Mouse (Mus musculus) kidney, postnatal 0 days (tissue): ENCODE measurements around the gene Tmem104. TPM values are rescaled to one million over a fixed set of nuclear protein-coding genes. Genes with fewer than 3 reads are reported as not detected.

Experiments used
- ATAC-seq: fragments of 200-750 bp; cut with Nextera tagmentation; replicated peaks from 2 replicates; pipeline ENCODE4 v1.8.0; 2017; ENCODE audit warnings: low read depth, moderate number of reproducible peaks, moderate TSS enrichment, moderate library complexity; ENCODE audit not compliant: low FRiP score
- DNase-seq: peaks from one replicate; pipeline ENCODE4 v3.0.0-alpha.2; 2016; ENCODE audit warnings: low spot score
- H3K27ac ChIP-seq: fragments of 300-500 bp; sonication (generic); 2 replicates; pipeline ENCODE4 v1.5.1; 2014; ENCODE audit warnings: mild to moderate bottlenecking
- H3K27me3 ChIP-seq: fragments of 300-500 bp; sonication (generic); 2 replicates; pipeline ENCODE4 v1.6.1; 2014; ENCODE audit warnings: low read length, mixed read lengths; ENCODE audit not compliant: insufficient read depth
- H3K36me3 ChIP-seq: fragments of 300-500 bp; sonication (generic); 2 replicates; pipeline ENCODE4 v1.6.1; 2014; ENCODE audit warnings: low read length, mixed read lengths; ENCODE audit not compliant: insufficient read depth
- H3K4me1 ChIP-seq: fragments of 300-500 bp; sonication (generic); replicated peaks from 2 replicates; pipeline ENCODE4 v1.6.1; 2014; ENCODE audit warnings: antibody characterized with exemption, low read length, mixed read lengths; ENCODE audit not compliant: insufficient read depth
- H3K4me2 ChIP-seq: fragments of 300-500 bp; sonication (generic); 2 replicates; pipeline ENCODE4 v1.6.1; 2014; ENCODE audit warnings: mild to moderate bottlenecking, low read length, moderate library complexity, mixed read lengths
- H3K4me3 ChIP-seq: fragments of 300-500 bp; sonication (generic); replicated peaks from 2 replicates; pipeline ENCODE4 v1.5.1; 2014; ENCODE audit warnings: low read depth, low read length
- H3K9ac ChIP-seq: fragments of 300-500 bp; sonication (generic); 2 replicates; pipeline ENCODE4 v1.6.1; 2014; ENCODE audit warnings: low read depth, low read length
- H3K9me3 ChIP-seq: fragments of 300-500 bp; sonication (generic); replicated peaks from 2 replicates; pipeline ENCODE4 v1.6.1; 2016; ENCODE audit warnings: low read length, inconsistent platforms, mixed read lengths
- CTCF ChIP-seq: IDR thresholded peaks from 2 replicates; pipeline ENCODE4 v1.5.1; 2016; ENCODE audit warnings: antibody characterized with exemption, low read depth, mild to moderate bottlenecking, moderate library complexity
- WGBS: fragments of 180-500 bp; shearing (Covaris S2); extraction: QIAGEN DNeasy Blood & Tissue Kit; methylation state at CpG from one replicate; pipeline ENCODE4 v1.1.7; 2014; 5-methylcytosine and 5-hydroxymethylcytosine counted together
- polyA plus RNA-seq: library from polyadenylated mRNA; unstranded; fragments of >200 nt; fragmentation: Nextera tagmentation; extraction: Ambion mirVana; gene quantifications from 2 replicates; pipeline ENCODE4 v1.2.1, GENCODE M21; 2015

Gene Tmem104
- polyA plus RNA-seq, 1 experiment from 2014 or later: 12.0 TPM

DNA sequence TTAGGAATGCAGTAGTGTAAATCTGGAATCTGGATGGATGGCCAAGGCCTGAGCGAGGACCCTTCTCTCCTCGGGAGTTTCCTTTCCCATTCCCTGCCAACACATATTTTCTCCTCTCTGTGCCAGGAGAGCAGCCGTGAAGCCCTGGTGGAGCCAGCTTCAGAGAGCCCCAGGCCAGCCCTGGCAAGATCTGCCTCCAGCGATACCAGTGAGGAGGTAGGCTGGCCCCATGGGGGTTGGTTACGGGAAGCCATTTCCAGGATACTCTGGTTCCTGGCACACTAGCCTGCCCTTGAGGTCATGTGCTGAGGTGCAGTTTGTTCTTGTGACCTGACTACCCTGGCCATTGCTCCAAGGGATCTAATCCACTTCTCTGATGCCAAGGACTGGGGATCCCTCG is 7.4 kb upstream of the Tmem104 start:
- H3K4me2 ChIP-seq: no peak overlapping the region
- no peaks in the 10 kb centered on the region for H3K27me3 ChIP-seq
- no peak for TF ChIP-seq CTCF
- no peak overlapping the region for H3K4me3 ChIP-seq
- H3K4me1 ChIP-seq: peaks cover 23% of the 10 kb centered on the region
- H3K36me3 ChIP-seq: peaks cover 7% of the 10 kb centered on the region; the same call in 1 of the 2 replicates
- H3K9me3 ChIP-seq: no peaks in the 10 kb centered on the region
- H3K27ac ChIP-seq: no peak overlapping the region
- no peak for ATAC-seq
- WGBS: 84% methylated on average over 6 of the region's 6 CpGs
- no peak for DNase-seq
- H3K9ac ChIP-seq: no peak overlapping the region

DNA sequence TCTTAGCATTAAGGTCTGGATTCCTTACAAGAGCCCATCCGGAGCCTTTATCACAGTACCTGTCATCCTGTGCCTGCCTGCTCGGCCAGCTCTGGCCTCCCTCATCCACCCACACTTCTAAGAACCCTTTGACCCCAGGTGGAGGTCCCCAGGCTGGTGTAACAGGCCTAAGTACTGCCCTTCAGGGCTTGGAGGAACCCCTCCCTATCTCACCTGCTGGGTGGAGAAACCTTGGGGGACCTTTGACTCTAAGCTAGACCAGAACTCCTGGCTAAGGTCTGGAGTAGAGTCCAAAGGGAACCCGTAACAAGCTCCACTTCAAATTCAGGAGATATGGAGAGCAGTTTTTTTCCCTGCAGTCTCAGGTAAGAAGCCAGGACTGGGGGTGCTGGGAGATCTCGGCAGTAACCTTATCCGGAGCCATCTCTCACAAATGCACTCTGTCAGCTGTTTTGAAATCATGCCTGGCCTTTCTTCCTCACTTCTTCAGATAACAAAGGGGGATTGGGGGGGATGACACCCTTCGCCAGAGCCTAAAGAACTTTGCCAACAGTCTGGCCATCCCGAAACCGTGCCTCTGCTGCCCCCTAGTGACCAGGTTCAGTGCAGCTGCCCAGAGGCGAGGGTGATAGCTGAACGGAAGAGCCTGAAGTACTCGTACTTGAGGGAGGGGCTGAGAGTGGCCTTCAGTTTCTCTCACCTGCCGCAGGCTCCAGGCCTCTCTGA is 5.2 kb upstream of the Tmem104 start:
- Histone ChIP-seq H3K9ac (no peak overlapping the region), H3K4me3 (no peak overlapping the region), H3K36me3 (peaks cover 7% of the 10 kb centered on the region; the same call in 1 of the 2 replicates), H3K4me2 (no peak overlapping the region), H3K4me1 (peaks cover 15% of the 10 kb centered on the region), H3K9me3 (no peaks in the 10 kb centered on the region), H3K27me3 (no peaks in the 10 kb centered on the region), H3K27ac (no peak overlapping the region)
- DNase-seq: peak; percentile 89
- TF ChIP-seq CTCF: peak; percentile 97
- ATAC-seq: 0 out of 2 replicates have a peak, but pooled peaks have one; percentile 5
- 19% methylated on average over 12 of the region's 12 CpGs for WGBS

DNA sequence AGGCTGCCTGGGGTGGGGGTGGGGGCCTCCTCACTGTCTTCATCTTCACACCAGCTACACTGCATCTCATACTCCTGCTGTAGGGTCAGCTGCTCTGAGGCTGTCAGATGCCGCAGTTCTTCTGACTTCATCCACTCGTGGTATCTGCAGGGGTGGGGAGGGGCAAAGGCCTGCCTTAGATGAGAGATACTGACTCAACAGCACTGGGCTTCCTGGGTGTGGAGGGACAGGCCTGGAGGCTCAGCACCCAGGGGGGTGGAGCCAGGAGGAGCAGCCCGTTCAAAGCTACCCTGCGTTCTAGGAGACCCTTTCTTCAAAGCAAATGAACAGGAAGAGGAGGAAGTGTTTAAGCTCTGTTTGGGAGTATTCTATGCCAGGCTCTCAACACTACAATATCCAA is 2.3 kb upstream of the Tmem104 start:
- 40% methylated on average over 4 of the region's 4 CpGs for WGBS
- H3K27ac ChIP-seq: no peak overlapping the region
- H3K4me1 ChIP-seq: peaks cover 10% of the 10 kb centered on the region
- H3K4me3 ChIP-seq: no peak overlapping the region
- no peaks in the 10 kb centered on the region for H3K9me3 ChIP-seq
- DNase-seq (no peak), ATAC-seq (no peak)
- H3K36me3 ChIP-seq: peaks cover 7% of the 10 kb centered on the region; the same call in 1 of the 2 replicates
- no peak overlapping the region for H3K9ac ChIP-seq
- H3K27me3 ChIP-seq: no peaks in the 10 kb centered on the region
- H3K4me2 ChIP-seq: no peak overlapping the region
- no peak for TF ChIP-seq CTCF

DNA sequence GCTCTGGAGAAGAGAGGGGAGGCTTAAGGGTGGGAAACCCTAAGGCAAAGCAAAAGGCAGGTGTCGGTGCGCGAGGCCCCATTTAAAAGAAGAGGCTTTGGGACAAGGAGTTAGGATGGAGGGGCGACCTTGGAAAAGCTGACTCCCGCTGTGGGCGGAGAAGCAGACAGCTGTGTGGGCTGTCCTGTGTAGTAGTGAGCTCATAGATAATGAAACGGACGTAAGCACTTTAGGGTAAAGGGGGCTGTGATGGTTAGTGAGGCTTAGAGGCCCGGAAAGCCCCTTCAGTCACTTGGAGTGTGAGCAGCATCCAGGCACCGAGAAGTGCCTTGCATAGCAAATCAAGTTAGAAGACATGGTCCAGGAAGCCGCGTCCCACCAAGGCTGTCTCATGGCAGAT is 406 bp downstream of the Tmem104 start, which contains the start of gene Nat9:
Gene Nat9, minus strand, starts transcription at position 167 of the 400 bp plus-strand sequence.
- H3K4me3 ChIP-seq: peak within 1 kb of the TSS; percentile 58
- no peak for TF ChIP-seq CTCF
- ATAC-seq (no peak), DNase-seq (no peak)
- H3K9me3 ChIP-seq: no peaks in the 10 kb centered on the region
- peaks cover 13% of the 10 kb centered on the region for H3K4me1 ChIP-seq
- H3K27ac ChIP-seq: peak within 1 kb of the TSS; percentile 81
- H3K4me2 ChIP-seq: peak within 1 kb of the TSS; percentile 95
- H3K27me3 ChIP-seq: no peaks in the 10 kb centered on the region
- H3K36me3 ChIP-seq: no peaks in the 10 kb centered on the region
- peak within 1 kb of the TSS; percentile 78 for H3K9ac ChIP-seq
- 10% methylated on average over 12 of the region's 12 CpGs for WGBS

GRCm38 (mm10) chr11:115188539-115189231 is 1.4 kb downstream of the Tmem104 start:
- H3K27ac ChIP-seq: no peak overlapping the region
- H3K4me3 ChIP-seq: no peak overlapping the region
- 87% methylated on average over 13 of the region's 13 CpGs for WGBS
- DNase-seq (no peak), ATAC-seq (no peak)
- no peaks in the 10 kb centered on the region for H3K36me3 ChIP-seq
- no peaks in the 10 kb centered on the region for H3K27me3 ChIP-seq
- H3K9ac ChIP-seq: no peak overlapping the region
- no peaks in the 10 kb centered on the region for H3K9me3 ChIP-seq
- TF ChIP-seq CTCF: no peak
- H3K4me1 ChIP-seq: peaks cover 13% of the 10 kb centered on the region
- no peak overlapping the region for H3K4me2 ChIP-seq

DNA sequence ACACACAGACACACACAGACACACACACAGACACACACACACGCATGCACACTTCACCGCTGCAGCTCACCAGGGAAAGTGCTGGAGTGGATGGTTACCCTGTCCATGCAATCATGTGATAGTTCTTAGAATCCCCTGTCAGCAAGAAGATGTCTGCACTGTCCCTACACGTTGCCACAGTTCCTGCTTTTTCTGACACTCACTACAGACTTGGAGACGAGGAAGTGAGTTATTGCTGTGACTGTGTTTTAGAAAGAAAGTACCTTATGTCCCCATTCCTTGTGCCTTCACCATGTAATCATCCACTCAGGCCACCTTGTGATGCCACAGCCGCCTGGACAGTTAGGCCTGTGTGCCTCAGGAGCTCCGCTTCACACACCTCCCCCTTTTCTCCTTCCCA is 2.0 kb downstream of the Tmem104 start:
- no peak overlapping the region for H3K4me2 ChIP-seq
- H3K9ac ChIP-seq: no peak overlapping the region
- 92% methylated on average over 6 of the region's 6 CpGs for WGBS
- TF ChIP-seq CTCF: no peak
- H3K27ac ChIP-seq: no peak overlapping the region
- H3K4me1 ChIP-seq: peaks cover 13% of the 10 kb centered on the region
- H3K36me3 ChIP-seq: no peaks in the 10 kb centered on the region
- no peak for ATAC-seq
- no peaks in the 10 kb centered on the region for H3K9me3 ChIP-seq
- no peak for DNase-seq
- no peak overlapping the region for H3K4me3 ChIP-seq
- no peaks in the 10 kb centered on the region for H3K27me3 ChIP-seq
